Comparison of ENCODE assay signal across 27 mouse cellular contexts in genomic region chr1:151660883-151661282, GRCm38 (mm10).
DNase-seq lines count a peak whose midpoint lies in the region; ATAC-seq lines count a peak whose summit lies in the region.
"Had no signal": no experiment of that assay in that cellular context is flagged by ENCODE, and none has a peak within 500 bp of the region (broad histone marks: within the 10 kb centered on the region; RNA-seq: fewer than 3 reads in every experiment).

No protein-coding gene starts in this region.

- H3K4me2 ChIP-seq in kidney, embryonic 16.5 days (replicated peaks; ENCODE audit: low read depth, low read length), result no peak overlapping the region
- H3K4me2 ChIP-seq: embryonic facial prominence, embryonic 12.5 days; heart, embryonic 15.5 days; hindbrain, embryonic 12.5 days; limb, embryonic 12.5 days; liver, embryonic 15.5 days; lung, embryonic 14.5 days; midbrain, embryonic 13.5 days had no signal

- H3K79me2 ChIP-seq in macrophage (ENCODE audit: inconsistent target), result no peaks in the 10 kb centered on the region

- peak; percentile 48 for ATAC-seq in activated CD4-positive, CD25-positive, alpha-beta regulatory T cell, adult 4 months
- no peak for ATAC-seq in kidney, embryonic 16.5 days (ENCODE audit: low FRiP score, low TSS enrichment)
- ATAC-seq: forebrain, embryonic 14.5 days; hindbrain, postnatal 0 days; intestine, postnatal 0 days; midbrain, embryonic 13.5 days had no signal

- WGBS in macrophage (ENCODE audit: missing documents), result 42% methylated on average over 6 of the region's 6 CpGs
- WGBS in kidney, embryonic 16.5 days, result 88% methylated on average over 6 of the region's 6 CpGs

- no peak overlapping the region for H3K9ac ChIP-seq in kidney, embryonic 16.5 days (replicated peaks; ENCODE audit: low read length)
- H3K9ac ChIP-seq: embryonic facial prominence, embryonic 12.5 days; heart, embryonic 15.5 days; hindbrain, embryonic 12.5 days; limb, embryonic 12.5 days; liver, embryonic 15.5 days; lung, embryonic 14.5 days; midbrain, embryonic 13.5 days had no signal

- DNase-seq in 3134 (ENCODE audit: extremely low read depth, insufficient read length, low spot score), result peak; percentile 24
- DNase-seq in A20 (ENCODE audit: low read depth, low spot score), result peak; percentile 8
- no peak for DNase-seq in lung, postnatal 25 days (ENCODE audit: low spot score)
- no peak for DNase-seq in layer of hippocampus, adult 9-10 months (ENCODE audit: low spot score)
- no peak for DNase-seq in c-Kit-positive CD71-positive TER-119-positive erythroid progenitor cells, embryonic 14.5 days (ENCODE audit: low spot score)
- DNase-seq: adrenal gland, postnatal 10 days; cerebellum, adult 18-20 months; cerebellum, postnatal 10 days; kidney, postnatal 25 days; lung, embryonic 14.5 days; lung, postnatal 14 days; spleen, adult 18-20 months; thymus, adult 18-20 months; thymus, postnatal 25 days had no signal

- no peaks in the 10 kb centered on the region for H3K36me3 ChIP-seq in macrophage (ENCODE audit: inconsistent target)
- no peaks in the 10 kb centered on the region for H3K36me3 ChIP-seq in kidney, embryonic 16.5 days (ENCODE audit: insufficient read depth, low read length)
- H3K36me3 ChIP-seq: embryonic facial prominence, embryonic 12.5 days; heart, embryonic 15.5 days; hindbrain, embryonic 12.5 days; limb, embryonic 12.5 days; liver, embryonic 15.5 days; midbrain, embryonic 13.5 days had no signal

- no peaks in the 10 kb centered on the region for H3K9me3 ChIP-seq in kidney, embryonic 16.5 days (ENCODE audit: low read length)
- H3K9me3 ChIP-seq: embryonic facial prominence, embryonic 12.5 days; heart, embryonic 15.5 days; hindbrain, embryonic 12.5 days; limb, embryonic 12.5 days; liver, embryonic 15.5 days; midbrain, embryonic 13.5 days had no signal

- 0 out of 2 replicates have a peak, but pooled peaks cover 4% of the 10 kb centered on the region for H3K4me1 ChIP-seq in kidney, embryonic 16.5 days (ENCODE audit: insufficient read depth, low read length)
- H3K4me1 ChIP-seq: embryonic facial prominence, embryonic 12.5 days; limb, embryonic 12.5 days had no signal

- H3K27me3 ChIP-seq in kidney, embryonic 16.5 days (ENCODE audit: insufficient read depth, low read length), result no peaks in the 10 kb centered on the region
- H3K27me3 ChIP-seq: embryonic facial prominence, embryonic 12.5 days; heart, embryonic 15.5 days; hindbrain, embryonic 12.5 days; limb, embryonic 12.5 days; liver, embryonic 15.5 days; midbrain, embryonic 13.5 days had no signal

- H3K27ac ChIP-seq in macrophage, result peak overlapping the region; percentile 50
- no peak overlapping the region for H3K27ac ChIP-seq in kidney, embryonic 16.5 days (ENCODE audit: low read length)
- H3K27ac ChIP-seq: embryonic facial prominence, embryonic 12.5 days; heart, embryonic 15.5 days; hindbrain, embryonic 12.5 days; hindbrain, postnatal 0 days; left cerebral cortex, adult 2 months; limb, embryonic 12.5 days; liver, embryonic 15.5 days; midbrain, embryonic 13.5 days had no signal

- no peak overlapping the region for H3K4me3 ChIP-seq in macrophage (ENCODE audit: inconsistent target)
- no peak overlapping the region for H3K4me3 ChIP-seq in kidney, embryonic 16.5 days (ENCODE audit: low read length)
- H3K4me3 ChIP-seq: embryonic facial prominence, embryonic 12.5 days; heart, embryonic 15.5 days; hindbrain, embryonic 12.5 days; left cerebral cortex, adult 2 months; limb, embryonic 12.5 days; liver, embryonic 15.5 days; midbrain, embryonic 13.5 days had no signal

Comparison
In these comparisons a context has a peak if more than half of its experiments do, and no peak if none do; other contexts are left out.
1. DNase-seq: peak in 3134 (single experiment) and A20 (single experiment); none in lung, postnatal 25 days (single experiment), layer of hippocampus, adult 9-10 months (single experiment) and c-Kit-positive CD71-positive TER-119-positive erythroid progenitor cells, embryonic 14.5 days (single experiment).